Mouse (Mus musculus) neural tube, embryonic 11.5 days (tissue): Measurements from ENCODE around the gene Kdm2b. TPM values are rescaled to one million over a fixed set of nuclear protein-coding genes. Genes with fewer than 3 reads are reported as not detected.

Experiments
- ATAC-seq: fragments of 200-750 bp; cut with Nextera tagmentation; 2 replicates; pipeline ENCODE4 v1.8.0; 2017; ENCODE audit warnings: moderate number of reproducible peaks, mild to moderate bottlenecking, moderate TSS enrichment, moderate library complexity; ENCODE audit not compliant: insufficient read depth, low FRiP score, low TSS enrichment
- DNase-seq: peaks from one replicate; pipeline ENCODE4 v3.0.0-alpha.2; 2015; ENCODE audit warnings: low spot score
- H3K27ac ChIP-seq: fragments of 300-500 bp; sonication (generic); 2 replicates; pipeline ENCODE4 v1.5.1; 2014; ENCODE audit warnings: low read depth, mild to moderate bottlenecking, low read length
- H3K27me3 ChIP-seq: fragments of 300-500 bp; sonication (generic); 2 replicates; pipeline ENCODE4 v1.6.1; 2014; ENCODE audit warnings: mild to moderate bottlenecking, low read length, mixed read lengths; ENCODE audit not compliant: control insufficient read depth, insufficient read depth
- H3K36me3 ChIP-seq: fragments of 300-500 bp; sonication (generic); 2 replicates; pipeline ENCODE4 v1.6.1; 2014; ENCODE audit warnings: mild to moderate bottlenecking, low read length, moderate library complexity, mixed read lengths; ENCODE audit not compliant: control insufficient read depth, insufficient read depth
- H3K4me1 ChIP-seq: fragments of 300-500 bp; sonication (generic); 2 replicates; pipeline ENCODE4 v1.6.1; 2014; ENCODE audit warnings: low read length, mixed read lengths; ENCODE audit not compliant: control insufficient read depth, insufficient read depth
- H3K4me2 ChIP-seq: fragments of 300-500 bp; sonication (generic); 2 replicates; pipeline ENCODE4 v1.6.1; 2014; ENCODE audit warnings: low read depth, mild to moderate bottlenecking, moderate library complexity
- H3K4me3 ChIP-seq: fragments of 300-500 bp; sonication (generic); 2 replicates; pipeline ENCODE4 v1.5.1; 2014; ENCODE audit warnings: low read depth, low read length
- H3K9ac ChIP-seq: fragments of 300-500 bp; sonication (generic); 2 replicates; pipeline ENCODE4 v1.6.1; 2014; ENCODE audit warnings: mild to moderate bottlenecking, low read length
- H3K9me3 ChIP-seq: fragments of 300-500 bp; sonication (generic); 2 replicates; pipeline ENCODE4 v1.6.1; 2016; ENCODE audit warnings: low read length; ENCODE audit not compliant: control insufficient read depth
- WGBS: fragments of 180-500 bp; shearing (Covaris S2); extraction: QIAGEN DNeasy Blood & Tissue Kit; methylation state at CpG from one replicate; pipeline ENCODE4 v1.1.7; 2014; 5-methylcytosine and 5-hydroxymethylcytosine counted together
- polyA plus RNA-seq: library from polyadenylated mRNA; unstranded; fragments of >200 nt; fragmentation: Nextera tagmentation; extraction: Ambion mirVana; gene quantifications from 2 replicates; pipeline ENCODE4 v1.2.1, GENCODE M21; 2014

Kdm2b gene
- polyA plus RNA-seq, 1 experiment from 2014 or later = 70.3 TPM

DNA sequence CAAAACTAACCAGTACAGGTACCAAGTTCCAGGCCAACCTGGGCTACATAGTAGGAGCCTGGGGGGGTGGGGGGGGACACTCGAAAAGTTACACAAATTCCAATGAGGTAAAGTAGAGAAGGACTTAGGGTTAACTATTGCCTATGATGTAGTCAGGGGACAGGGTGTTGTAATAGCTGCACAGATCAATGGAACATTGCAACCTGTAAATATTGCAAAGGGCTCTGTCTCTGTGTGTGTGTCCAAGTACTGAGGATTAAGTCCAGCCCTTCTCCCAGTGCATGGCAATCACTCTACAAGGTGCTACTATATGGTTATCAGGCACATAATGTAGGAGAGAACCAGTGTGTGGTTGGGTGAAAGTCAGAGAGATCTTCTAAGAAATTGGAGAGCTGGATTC is 11.3 kb upstream of the Kdm2b start:
- Histone ChIP-seq H3K4me3 (no peak overlapping the region), H3K9ac (no peak overlapping the region), H3K36me3 (no peaks in the 10 kb centered on the region), H3K9me3 (no peaks in the 10 kb centered on the region), H3K4me2 (no peak overlapping the region), H3K4me1 (no peaks in the 10 kb centered on the region), H3K27me3 (no peaks in the 10 kb centered on the region), H3K27ac (no peak overlapping the region)
- no peak for DNase-seq
- 79% methylated on average over 1 of the region's 1 CpGs for whole genome bisulfite sequencing
- no peak for ATAC-seq

DNA sequence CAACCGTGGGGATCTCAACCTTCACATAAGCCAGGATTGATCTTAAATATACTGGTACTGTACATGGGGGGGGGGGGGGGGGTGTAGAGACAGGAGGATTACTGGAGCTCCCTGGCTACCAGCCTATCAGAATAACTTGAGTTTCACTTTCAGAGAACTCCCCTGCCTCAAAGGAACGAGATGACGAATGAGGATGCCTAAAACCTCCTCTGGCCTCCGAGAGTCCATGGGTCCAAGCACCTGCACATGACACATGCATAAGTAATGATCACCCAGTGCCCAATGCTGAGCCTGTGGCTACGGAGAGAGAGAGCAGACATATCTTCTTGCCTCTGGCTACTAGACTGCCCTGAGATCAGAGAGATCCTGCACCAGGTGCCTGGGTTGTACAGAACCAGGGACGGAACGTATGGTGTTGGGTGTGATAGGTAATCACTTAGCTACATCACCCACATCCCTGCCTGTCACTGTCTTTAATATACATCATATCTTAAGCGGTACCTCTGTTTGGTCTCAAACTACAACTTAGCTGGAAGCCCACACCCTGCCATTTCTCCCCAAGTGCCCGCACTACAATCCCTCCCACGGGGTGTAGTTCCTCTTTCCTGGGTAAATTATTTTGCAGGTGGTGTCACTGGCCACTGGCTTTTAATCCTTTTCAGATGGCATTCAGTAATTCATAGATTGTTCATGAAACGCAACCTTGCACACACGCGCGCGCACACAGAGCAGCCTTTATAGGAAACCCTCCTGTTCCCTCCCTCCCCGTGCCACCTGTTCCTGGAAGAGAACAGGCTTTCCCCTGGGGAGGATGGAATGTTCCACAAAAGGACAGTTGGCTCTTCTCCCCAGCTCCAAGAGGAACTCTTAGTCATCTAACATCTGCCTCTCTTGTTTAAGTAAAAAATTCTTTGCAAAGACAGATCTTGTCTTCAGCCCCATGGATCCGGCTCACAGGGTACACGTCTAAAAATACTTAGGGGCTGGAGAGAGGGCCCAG is 7.9 kb upstream of the Kdm2b start:
- WGBS = 89% methylated on average over 18 of the region's 18 CpGs

DNA sequence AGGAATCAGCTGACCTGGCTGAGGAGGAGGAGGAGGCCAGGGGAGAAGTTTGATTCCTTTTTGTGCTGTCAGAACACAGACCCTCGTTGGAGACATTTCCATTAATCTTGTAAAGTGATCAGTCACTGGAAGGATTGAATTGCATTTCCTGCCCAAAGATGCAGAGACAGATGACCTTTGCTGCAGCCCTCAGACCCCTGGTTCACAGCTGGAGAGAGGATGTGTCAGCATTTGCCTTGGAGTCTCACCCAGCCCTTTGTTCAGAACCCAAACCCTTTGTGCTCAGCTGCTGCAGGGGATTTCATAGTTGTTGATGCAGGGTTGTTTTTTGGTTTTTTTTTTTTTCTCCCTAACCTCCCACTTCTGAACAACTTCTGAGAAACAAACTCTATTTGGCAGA is 5.3 kb upstream of the Kdm2b start:
- Histone ChIP-seq H3K4me1 (peaks cover 21% of the 10 kb centered on the region), H3K27me3 (no peaks in the 10 kb centered on the region), H3K9ac (no peak overlapping the region), H3K36me3 (no peaks in the 10 kb centered on the region), H3K27ac (no peak overlapping the region), H3K4me2 (no peak overlapping the region), H3K9me3 (no peaks in the 10 kb centered on the region), H3K4me3 (no peak overlapping the region)
- 0% methylated on average over 1 of the region's 1 CpGs for WGBS
- no peak for ATAC-seq
- DNase-seq = no peak

More for the DNA sequence above, 7.9 kb upstream of the Kdm2b start:
- ATAC-seq (no peak), DNase-seq (no peak)
- no peak overlapping the region for H3K9ac ChIP-seq
- no peaks in the 10 kb centered on the region for H3K27me3 ChIP-seq
- no peak overlapping the region for H3K4me2 ChIP-seq
- H3K36me3 ChIP-seq = no peaks in the 10 kb centered on the region
- no peaks in the 10 kb centered on the region for H3K9me3 ChIP-seq
- H3K4me1 ChIP-seq = 0 out of 2 replicates have a peak, but pooled peaks cover 2% of the 10 kb centered on the region
- H3K27ac ChIP-seq = no peak overlapping the region
- H3K4me3 ChIP-seq = no peak overlapping the region

DNA sequence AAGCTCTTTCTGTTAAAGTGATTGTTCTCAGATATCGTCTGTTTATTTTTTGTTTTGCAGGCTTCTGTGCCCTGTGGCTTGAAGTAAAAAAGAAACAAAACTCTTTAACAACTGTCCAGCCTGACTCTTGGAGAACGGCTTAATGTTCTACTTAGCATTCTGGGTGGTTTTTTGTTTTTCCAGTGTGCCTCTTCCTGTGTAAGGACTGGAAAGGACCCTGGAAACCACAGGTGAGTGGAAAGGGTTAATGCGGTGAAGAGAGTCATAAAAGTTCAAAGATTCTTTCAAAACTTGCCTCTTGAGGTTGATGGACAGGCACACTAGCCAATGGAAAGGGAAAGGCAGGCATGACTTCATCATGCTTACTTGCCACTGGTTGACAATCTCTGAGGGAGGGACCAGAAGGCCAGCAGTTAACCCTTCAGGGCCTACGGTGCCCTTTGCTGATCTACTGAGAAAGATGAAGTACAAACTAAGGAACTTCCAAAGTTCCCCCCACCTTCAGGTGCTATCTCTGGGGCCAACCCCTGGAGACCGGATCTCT is 4.8 kb upstream of the Kdm2b start:
- Histone ChIP-seq H3K36me3 (no peaks in the 10 kb centered on the region), H3K4me3 (no peak overlapping the region), H3K9ac (no peak overlapping the region), H3K27me3 (no peaks in the 10 kb centered on the region), H3K9me3 (no peaks in the 10 kb centered on the region), H3K27ac (no peak overlapping the region), H3K4me2 (peak overlapping the region; percentile 12; the same call in 1 of the 2 replicates), H3K4me1 (peaks cover 26% of the 10 kb centered on the region)
- ATAC-seq (0 out of 2 replicates have a peak, but pooled peaks have one; percentile 58), DNase-seq (peak; percentile 91)
- WGBS = 9% methylated on average over 5 of the region's 5 CpGs

DNA sequence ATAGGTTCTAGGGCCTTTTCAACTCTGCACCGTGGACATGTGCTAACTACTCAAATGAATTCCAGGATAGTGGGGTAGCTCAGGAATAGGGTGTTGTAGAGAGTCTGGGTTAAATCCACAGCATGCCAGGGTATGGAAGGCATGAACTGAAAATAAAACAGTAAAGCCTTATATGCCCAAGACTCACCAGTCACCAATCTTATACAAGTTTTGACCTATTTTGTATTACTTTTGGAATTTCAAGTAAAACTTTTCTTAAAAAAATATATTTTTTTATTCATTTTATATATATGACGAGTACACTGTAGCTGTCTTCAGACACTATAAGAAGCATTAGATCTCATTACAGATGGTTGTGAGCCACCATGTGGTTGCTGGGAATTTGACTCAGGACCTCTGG is 4.2 kb upstream of the Kdm2b start:
- Histone ChIP-seq H3K36me3 (no peaks in the 10 kb centered on the region), H3K4me1 (peaks cover 26% of the 10 kb centered on the region), H3K9me3 (no peaks in the 10 kb centered on the region), H3K27me3 (no peaks in the 10 kb centered on the region), H3K27ac (no peak overlapping the region), H3K4me3 (no peak overlapping the region), H3K4me2 (no peak overlapping the region), H3K9ac (no peak overlapping the region)
- no peak for DNase-seq
- no peak for ATAC-seq
- 48% methylated on average over 2 of the region's 2 CpGs for WGBS

DNA sequence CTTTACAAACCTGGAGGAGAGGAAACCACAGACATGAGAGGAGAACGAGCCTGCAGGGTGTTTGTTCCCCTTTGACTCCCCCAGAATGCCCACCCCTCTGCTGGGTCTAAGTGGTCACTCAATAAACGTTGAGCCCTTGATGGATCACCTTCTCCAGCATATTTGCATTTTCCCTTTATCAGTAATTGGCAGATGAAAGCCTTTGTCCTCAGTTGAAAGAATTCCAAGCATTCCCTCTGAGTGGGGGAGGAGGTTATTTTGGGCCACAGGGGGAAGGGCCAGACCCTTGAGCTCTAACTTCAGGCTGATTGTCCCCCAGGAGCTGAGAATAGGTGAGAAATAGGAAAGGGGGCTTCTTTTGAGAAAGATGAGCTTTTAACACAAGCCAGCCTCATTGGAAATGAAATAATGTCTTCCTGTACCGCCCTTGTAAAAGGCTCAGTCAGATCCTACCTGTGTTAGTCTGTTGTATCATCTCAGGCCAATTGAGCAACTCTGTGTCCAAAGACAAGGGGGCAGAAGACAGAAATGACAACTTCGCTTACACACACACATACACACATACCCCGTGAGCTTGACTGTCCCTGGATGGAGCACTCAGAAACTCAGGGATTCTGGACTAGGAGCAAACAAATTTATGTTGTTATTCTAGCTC is 1.9 kb upstream of the Kdm2b start:
- 19% methylated on average over 5 of the region's 5 CpGs for WGBS
- Histone ChIP-seq H3K9ac (peak overlapping the region; percentile 43), H3K9me3 (no peaks in the 10 kb centered on the region), H3K4me1 (peaks cover 39% of the 10 kb centered on the region), H3K4me2 (peak overlapping the region; percentile 95), H3K27ac (0 out of 2 replicates have a peak overlapping the region, but pooled peaks have one; percentile 24), H3K4me3 (no peak overlapping the region), H3K36me3 (no peaks in the 10 kb centered on the region), H3K27me3 (no peaks in the 10 kb centered on the region)
- no peak for DNase-seq
- ATAC-seq = no peak

DNA sequence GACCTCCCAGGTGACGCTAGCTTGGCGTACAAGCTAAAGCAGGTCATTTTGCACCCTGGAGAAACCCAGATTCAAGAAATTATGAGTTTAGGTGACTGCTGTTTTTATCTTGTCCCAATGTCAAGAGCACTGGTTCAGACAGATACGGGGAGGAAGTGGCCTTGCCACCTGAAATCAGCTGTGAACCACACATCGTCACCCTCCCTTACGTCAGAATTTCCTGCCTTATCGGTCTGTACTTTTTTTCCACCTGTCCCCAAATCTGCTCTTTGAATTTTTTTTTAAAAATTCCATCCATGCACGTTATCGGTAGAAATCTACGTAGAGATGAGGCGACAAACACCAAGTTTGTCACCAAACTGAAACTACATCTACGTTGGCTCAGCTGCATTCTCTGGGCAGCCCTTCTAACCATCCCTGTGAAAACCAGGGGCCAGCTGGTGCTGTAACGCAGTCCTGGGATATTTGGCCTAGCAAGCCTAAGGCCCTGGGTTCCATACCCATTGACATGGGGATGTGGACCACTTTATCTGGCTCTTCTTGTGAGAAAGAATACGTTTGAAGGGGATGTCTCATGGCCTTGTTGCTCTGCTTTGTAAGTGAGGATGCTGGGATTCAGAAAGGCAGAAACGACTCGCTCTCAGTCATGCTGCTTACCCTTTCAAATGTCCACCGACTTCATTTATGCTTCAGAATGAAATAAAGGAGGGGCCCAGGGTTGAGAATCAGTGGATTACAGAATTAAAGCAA is 963 bp upstream of the Kdm2b start:
- Histone ChIP-seq H3K9me3 (no peaks in the 10 kb centered on the region), H3K36me3 (no peaks in the 10 kb centered on the region), H3K4me1 (peaks cover 39% of the 10 kb centered on the region), H3K4me2 (peak overlapping the region; percentile 95), H3K27ac (0 out of 2 replicates have a peak overlapping the region, but pooled peaks have one; percentile 24), H3K27me3 (no peaks in the 10 kb centered on the region), H3K9ac (peak overlapping the region; percentile 78), H3K4me3 (peak overlapping the region; percentile 68)
- WGBS = 5% methylated on average over 16 of the region's 16 CpGs
- DNase-seq (peak; percentile 28), ATAC-seq (no peak)

DNA sequence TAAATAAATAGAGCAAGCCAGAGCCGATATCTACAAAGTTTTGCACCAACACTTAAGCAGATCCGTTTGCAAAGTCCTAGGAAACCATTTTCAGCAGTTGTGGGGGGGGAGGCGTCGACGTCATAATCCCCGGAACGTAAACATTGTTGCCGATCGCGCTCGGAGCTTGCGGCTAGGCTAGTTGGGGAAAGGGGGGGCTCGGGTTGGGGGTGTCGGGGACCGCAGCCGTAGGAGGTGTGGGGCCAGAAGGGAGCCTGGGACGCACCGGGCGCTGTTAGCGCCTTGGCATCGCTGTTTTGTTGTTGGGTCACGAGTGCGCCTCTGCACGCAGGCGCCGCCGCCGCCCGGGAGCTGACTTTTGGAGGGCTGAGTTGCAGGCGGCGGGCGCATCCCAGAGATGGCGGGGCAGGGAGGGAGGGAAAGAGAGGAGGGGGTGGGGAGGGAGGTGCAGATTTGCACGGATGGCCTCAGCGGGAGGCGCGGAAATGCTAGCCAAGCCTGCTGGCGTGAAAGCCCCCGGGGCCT is 560 bp downstream of the Kdm2b start:
- Histone ChIP-seq H3K27me3 (no peaks in the 10 kb centered on the region), H3K36me3 (no peaks in the 10 kb centered on the region), H3K9ac (peak overlapping the region; percentile 78), H3K4me1 (peaks cover 44% of the 10 kb centered on the region), H3K9me3 (no peaks in the 10 kb centered on the region), H3K4me2 (peak overlapping the region; percentile 95), H3K27ac (peak overlapping the region; percentile 78), H3K4me3 (peak overlapping the region; percentile 68)
- peak; percentile 83 for DNase-seq
- peak; percentile 64; the same call in 1 of the 2 replicates for ATAC-seq
- 0% methylated on average over 33 of the region's 39 CpGs for WGBS
